Mouse (Mus musculus): ENCODE data around the gene Abca16.

Abca16 gene

DNA sequence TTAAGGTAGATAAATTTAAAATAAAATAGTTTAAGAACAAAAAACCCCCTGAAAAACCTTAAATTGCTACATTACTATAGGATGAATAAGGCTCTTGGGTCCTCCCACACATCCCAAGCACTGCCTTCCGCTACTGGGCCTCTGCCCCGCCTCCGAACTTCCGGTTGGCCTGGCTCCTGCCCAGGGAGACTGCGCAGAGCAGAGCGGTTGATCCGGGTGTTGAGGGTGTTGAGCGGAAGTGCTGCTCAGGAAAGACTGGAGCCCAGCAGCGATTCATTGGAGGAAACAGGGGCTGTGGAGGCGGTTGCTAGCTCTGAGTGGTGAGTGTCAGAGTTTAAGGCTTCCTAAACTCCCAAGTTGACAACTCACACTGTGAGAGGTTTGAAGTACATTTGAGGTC is at the start of gene Abca16:
Abca16 (plus strand) TSS at position 201 of the 400 bp plus-strand sequence.
- CTCF ChIA-PET, result no interaction called here

DNA sequence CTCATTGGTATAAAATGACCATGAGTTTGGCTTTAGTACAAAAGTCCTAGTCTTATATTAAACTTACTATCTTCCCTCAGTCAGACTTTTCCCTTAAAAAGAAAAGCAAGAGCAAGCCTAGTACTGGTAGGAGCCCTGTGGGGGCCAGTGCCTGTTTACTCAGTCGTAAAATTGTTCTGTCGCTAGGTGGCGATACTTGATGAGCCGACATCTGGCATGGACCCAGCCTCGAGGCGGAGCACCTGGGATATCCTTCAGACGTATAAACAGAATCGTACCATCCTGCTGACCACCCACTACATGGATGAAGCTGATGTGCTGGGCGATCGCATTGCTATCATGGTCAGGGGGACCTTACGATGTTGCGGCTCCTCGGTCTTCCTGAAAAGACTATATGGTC is 48.3 kb upstream of the Abca16 start:
- CTCF ChIA-PET, result no interaction called here

- CTCF ChIA-PET, result no interaction called here
These were observed 2.9 kb downstream of the Abca16 start for GRCm38 (mm10) chr7:120412391-120412790.

- CTCF ChIA-PET, result no interaction called here
These were observed 17.2 kb downstream of the Abca16 start for GRCm38 (mm10) chr7:120426625-120427024.

GRCm38 (mm10) chr7:120431464-120431863 is 22.0 kb downstream of the Abca16 start:
- CTCF ChIA-PET, result no interaction called here

- CTCF ChIA-PET, result no interaction called here
These were observed 94.6 kb downstream of the Abca16 start for GRCm38 (mm10) chr7:120503891-120504662.

DNA sequence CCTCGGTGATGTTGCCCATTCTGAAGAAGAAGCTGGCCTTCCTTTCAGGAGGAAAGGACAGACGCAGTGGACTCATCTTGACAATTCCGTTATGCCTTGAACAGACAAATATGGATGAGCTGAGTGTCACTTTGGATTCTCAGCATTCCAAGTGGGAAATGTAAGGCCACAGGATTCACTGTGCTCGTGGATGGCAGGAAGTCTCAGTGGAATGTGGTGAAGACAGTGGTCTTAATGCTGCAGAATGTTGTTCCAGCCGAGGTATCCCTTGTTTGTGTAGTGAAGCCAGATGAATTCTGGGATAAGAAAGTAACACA is 95.2 kb downstream of the Abca16 start:
- CTCF ChIA-PET, result no interaction called here

DNA sequence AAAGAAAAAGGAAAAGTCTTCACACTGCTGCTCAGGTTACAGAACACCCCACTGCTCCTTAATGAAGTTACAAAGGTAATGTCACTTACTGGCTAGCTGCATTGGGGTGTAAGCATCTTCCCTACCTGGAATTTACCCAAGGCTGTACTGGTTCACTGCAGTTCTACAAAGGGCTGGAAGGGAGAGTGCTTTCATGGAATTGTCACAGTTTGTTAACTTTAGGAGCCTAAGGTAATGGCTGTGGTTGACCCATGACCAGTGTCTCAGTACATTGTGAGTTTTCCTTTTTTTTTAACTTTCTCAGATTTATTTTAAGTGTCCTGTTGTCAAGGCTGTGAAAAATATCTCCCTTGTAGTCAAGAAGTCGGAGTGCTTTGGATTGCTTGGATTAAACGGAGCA is 125.4 kb downstream of the Abca16 start:
- CTCF ChIA-PET, result no interaction called here

GRCm38 (mm10) chr7:120552479-120553180 is 143.2 kb downstream of the Abca16 start:
- CTCF ChIA-PET, result no interaction called here

DNA sequence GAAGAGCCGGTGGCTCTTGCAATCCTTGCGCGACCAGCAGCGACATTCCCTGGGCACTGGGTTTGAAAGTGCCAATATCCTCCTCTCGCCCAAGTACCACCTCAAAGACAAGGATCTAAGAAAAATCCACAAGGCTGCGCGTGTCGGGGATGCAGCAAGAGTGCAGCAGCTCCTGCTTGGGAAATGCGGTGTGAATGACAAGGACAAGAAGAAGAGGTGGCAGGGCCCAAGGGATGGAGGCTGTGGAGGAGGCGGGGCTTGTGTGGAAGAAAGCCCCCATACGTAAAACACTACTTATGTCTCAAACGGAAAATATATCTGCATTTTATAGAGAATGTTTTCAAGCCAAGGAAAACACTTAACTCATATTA is 143.7 kb downstream of the Abca16 start:
- CTCF ChIA-PET, result no interaction called here

- CTCF ChIA-PET, result no interaction called here
These were observed 157.9 kb downstream of the Abca16 start for GRCm38 (mm10) chr7:120567366-120567765.

DNA sequence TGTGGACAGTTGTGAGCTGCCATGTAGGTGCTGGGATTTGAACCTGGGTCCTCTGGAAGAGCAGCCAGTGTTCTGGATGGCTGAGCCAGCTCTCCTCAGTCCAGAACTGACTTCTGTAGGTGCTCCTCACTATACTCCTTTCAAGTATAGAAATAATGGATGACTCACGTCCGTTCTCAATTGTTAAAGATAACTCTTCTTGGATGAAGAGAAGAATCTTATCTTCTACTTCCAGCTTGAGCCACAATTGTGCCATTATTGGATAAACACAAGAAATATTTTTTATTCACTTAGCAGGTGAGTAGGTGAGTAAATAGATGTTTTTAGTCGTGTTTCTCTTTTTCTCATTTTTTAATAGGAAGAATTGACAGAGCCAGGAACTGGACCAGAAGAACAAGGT is 167.1 kb downstream of the Abca16 start:
- CTCF ChIA-PET, result no interaction called here
